Mouse (Mus musculus): ENCODE measurements around the gene Slc22a12.

DNA sequence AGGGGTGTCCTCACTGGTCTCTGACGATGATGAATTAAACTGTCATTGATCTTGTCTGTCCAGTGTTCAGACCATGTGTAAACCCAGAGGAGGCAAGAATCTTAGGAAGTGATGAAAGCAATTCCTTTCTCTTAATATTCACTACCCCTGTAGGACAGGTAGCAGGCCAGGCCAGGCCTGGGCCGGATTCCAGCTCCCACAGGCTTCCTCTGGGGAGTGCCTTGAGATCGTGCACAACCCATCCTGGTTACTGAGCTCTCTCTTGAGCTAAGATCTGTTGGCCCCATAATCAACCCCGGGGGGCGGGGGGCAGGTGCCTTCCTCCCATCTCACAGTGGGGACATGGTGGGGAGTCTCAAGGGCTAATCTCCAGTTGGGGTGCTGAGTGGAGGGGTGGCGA, 22.3 kb upstream of the Slc22a12 start:
- no peak for TF ChIP-seq JUND (conservative IDR thresholded peaks at IDR 0.05; ENCODE audit: low read depth, low read length)
- no peak for TF ChIP-seq SMC3 (IDR thresholded peaks at IDR 0.05; ENCODE audit: low read depth, low read length)
